Mouse (Mus musculus) thymus, adult 2 months (tissue): ENCODE data around the gene Piwil1.

Experiments
- CTCF ChIP-seq: fragments of 200-500 bp; IDR thresholded peaks from 2 replicates; pipeline ENCODE4 v1.5.1; 2012; ENCODE audit warnings: mild to moderate bottlenecking, control low read depth, low read length, moderate library complexity, borderline replicate concordance; ENCODE audit not compliant: control insufficient read depth, poor library complexity, insufficient read depth; ENCODE audit errors: extremely low read depth
- POLR2A ChIP-seq: fragments of 200-500 bp; IDR thresholded peaks from 2 replicates; pipeline ENCODE4 v1.6.1; 2012; ENCODE audit warnings: mild to moderate bottlenecking, low read length, control low read depth, moderate library complexity; ENCODE audit not compliant: control insufficient read depth, poor library complexity, insufficient read depth; ENCODE audit errors: extremely low read depth

GRCm38 (mm10) chr5:128708929-128709328, 6.6 kb downstream of the Piwil1 start:
- TF ChIP-seq CTCF (no peak), POLR2A (no peak)
